Mouse (Mus musculus) intestine, postnatal 0 days (tissue): ENCODE data around the gene Def6. TPM values are rescaled to one million over a fixed set of nuclear protein-coding genes. Genes with fewer than 3 reads are reported as not detected.

Source experiments
- ATAC-seq: fragments of 200-750 bp; cut with Nextera tagmentation; 2 replicates; pipeline ENCODE4 v1.8.0; 2017; ENCODE audit warnings: mild to moderate bottlenecking, moderate TSS enrichment, moderate library complexity
- H3K27ac ChIP-seq: fragments of 300-500 bp; sonication (generic); 2 replicates; pipeline ENCODE4 v1.5.1; 2014; ENCODE audit warnings: mild to moderate bottlenecking, low read depth, low read length, moderate library complexity
- H3K27me3 ChIP-seq: fragments of 300-500 bp; sonication (generic); replicated peaks from 2 replicates; pipeline ENCODE4 v1.6.1; 2014; ENCODE audit warnings: low read length, mixed read lengths; ENCODE audit not compliant: control insufficient read depth, insufficient read depth
- H3K36me3 ChIP-seq: fragments of 300-500 bp; sonication (generic); 2 replicates; pipeline ENCODE4 v1.6.1; 2014; ENCODE audit warnings: mild to moderate bottlenecking, moderate library complexity; ENCODE audit not compliant: control insufficient read depth, insufficient read depth
- H3K4me1 ChIP-seq: fragments of 300-500 bp; sonication (generic); replicated peaks from 2 replicates; pipeline ENCODE4 v1.6.1; 2014; ENCODE audit warnings: antibody characterized with exemption, low read length, mixed read lengths; ENCODE audit not compliant: control insufficient read depth, insufficient read depth
- H3K4me2 ChIP-seq: fragments of 300-500 bp; sonication (generic); replicated peaks from 2 replicates; pipeline ENCODE4 v1.6.1; 2014; ENCODE audit warnings: low read depth, mild to moderate bottlenecking, moderate library complexity
- H3K4me3 ChIP-seq: fragments of 300-500 bp; sonication (generic); 2 replicates; pipeline ENCODE4 v1.5.1; 2014; ENCODE audit warnings: low read depth, low read length
- H3K9ac ChIP-seq: fragments of 300-500 bp; sonication (generic); 2 replicates; pipeline ENCODE4 v1.6.1; 2014; ENCODE audit warnings: mild to moderate bottlenecking, low read depth, low read length
- H3K9me3 ChIP-seq: fragments of 300-500 bp; sonication (generic); 2 replicates; pipeline ENCODE4 v1.6.1; 2016; ENCODE audit warnings: mixed run types; ENCODE audit not compliant: control insufficient read depth
- CTCF ChIP-seq: sonication (generic); IDR thresholded peaks from 2 replicates; pipeline ENCODE4 v1.5.1; 2016; ENCODE audit warnings: low read depth, mild to moderate bottlenecking, control low read depth, antibody characterized with exemption, moderate library complexity
- WGBS: fragments of 180-500 bp; shearing (Covaris S2); extraction: QIAGEN DNeasy Blood & Tissue Kit; methylation state at CpG from one replicate; pipeline ENCODE4 v1.1.7; 2014; 5-methylcytosine and 5-hydroxymethylcytosine counted together
- polyA plus RNA-seq: library from polyadenylated mRNA; unstranded; fragments of >200 nt; fragmentation: Nextera tagmentation; extraction: Ambion mirVana; gene quantifications from 2 replicates; pipeline ENCODE4 v1.2.1, GENCODE M21; 2015

Gene Def6
- polyA plus RNA-seq, 1 experiment from 2014 or later, result 1.7 TPM

DNA sequence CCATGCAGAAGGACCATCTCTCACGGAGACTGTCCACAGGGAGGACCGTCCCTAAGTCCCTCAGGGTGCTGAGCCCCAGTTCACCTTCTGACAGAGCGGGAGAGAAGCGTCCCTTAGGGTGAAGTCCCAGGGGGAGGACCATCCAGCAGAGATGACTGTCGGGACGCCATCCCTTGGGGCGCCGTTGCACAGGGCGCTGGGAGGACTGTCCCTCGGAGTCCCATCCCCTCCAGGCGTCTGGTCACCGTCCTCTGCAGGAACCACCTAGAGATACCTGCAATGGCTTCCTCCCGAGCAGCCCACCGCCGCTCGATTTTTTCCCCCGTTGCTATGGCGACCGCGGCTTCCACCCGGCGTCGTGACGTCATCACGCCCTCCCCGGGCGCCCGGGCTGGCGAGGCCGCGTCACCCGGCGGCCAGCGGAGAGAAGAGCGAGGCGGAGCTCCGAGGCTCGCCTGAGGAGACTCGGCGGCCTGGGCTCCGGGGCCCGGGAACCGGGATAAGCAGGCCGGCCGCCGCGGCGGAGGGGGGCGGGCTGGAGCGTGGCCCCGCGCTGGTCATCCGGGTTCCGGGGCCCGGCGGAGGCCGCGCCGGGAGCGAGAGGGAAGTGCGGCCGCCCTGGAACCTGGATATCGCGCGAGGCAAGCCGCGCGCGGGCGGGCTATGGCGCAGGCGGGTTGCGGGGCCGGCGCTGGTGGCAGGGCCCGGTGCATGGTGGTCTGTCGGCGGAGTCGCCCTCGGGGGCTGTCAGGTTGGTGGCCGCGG is 30.6 kb upstream of the Def6 start, which contains the start of gene Zfp523:
Gene Zfp523 (plus strand): TSS at position 355 of the 765 bp plus-strand sequence.
- Histone ChIP-seq H3K27me3 (no peaks in the 10 kb centered on the region), H3K4me1 (0 out of 2 replicates have a peak, but pooled peaks cover 3% of the 10 kb centered on the region), H3K4me3 (peak within 1 kb of the TSS; percentile 85), H3K9ac (peak within 1 kb of the TSS; percentile 91), H3K36me3 (no peaks in the 10 kb centered on the region; the same call in 1 of the 2 replicates), H3K27ac (peak within 1 kb of the TSS; percentile 90), H3K4me2 (peak within 1 kb of the TSS; percentile 82), H3K9me3 (no peaks in the 10 kb centered on the region)
- no peak for TF ChIP-seq CTCF
- WGBS, result under 1% methylated on average over 69 of the region's 82 CpGs
- ATAC-seq, result peak; percentile 93

- Histone ChIP-seq H3K4me3 (peak overlapping the region; percentile 85), H3K9me3 (no peaks in the 10 kb centered on the region), H3K27me3 (no peaks in the 10 kb centered on the region), H3K36me3 (no peaks in the 10 kb centered on the region; the same call in 1 of the 2 replicates), H3K27ac (peak overlapping the region; percentile 90), H3K4me1 (0 out of 2 replicates have a peak, but pooled peaks cover 3% of the 10 kb centered on the region), H3K4me2 (peak overlapping the region; percentile 82), H3K9ac (peak overlapping the region; percentile 91)
- 14% methylated on average over 10 of the region's 22 CpGs for WGBS
- TF ChIP-seq CTCF, result no peak
- ATAC-seq, result peak; percentile 36
Observed at GRCm38 (mm10) chr17:28177540-28178046, 30.0 kb upstream of the Def6 start.

DNA sequence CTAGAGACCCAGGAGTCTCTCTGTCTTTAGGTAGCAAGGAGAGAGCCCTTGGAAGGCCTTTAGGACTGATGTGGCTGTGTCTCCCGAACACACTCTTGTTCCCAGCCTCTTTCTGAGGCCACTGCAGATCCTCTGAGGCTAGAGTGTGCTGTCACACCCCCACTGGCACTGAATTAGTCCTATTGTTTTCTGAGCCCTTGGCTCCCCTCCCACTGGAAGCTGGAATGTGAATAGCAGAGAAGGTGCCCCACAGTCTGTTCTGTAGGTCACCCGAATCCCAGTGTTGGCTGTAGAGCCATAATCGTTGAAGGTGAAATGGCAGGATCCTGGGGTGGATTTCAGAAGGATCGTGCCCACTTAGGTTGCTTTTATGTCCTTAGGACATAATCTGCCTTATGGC is 27.2 kb upstream of the Def6 start:
- no peak overlapping the region for H3K4me3 ChIP-seq
- TF ChIP-seq CTCF, result no peak
- H3K9me3 ChIP-seq, result no peaks in the 10 kb centered on the region
- 0 out of 2 replicates have a peak, but pooled peaks cover 3% of the 10 kb centered on the region for H3K4me1 ChIP-seq
- no peak overlapping the region for H3K9ac ChIP-seq
- H3K27ac ChIP-seq, result no peak overlapping the region
- 49% methylated on average over 4 of the region's 4 CpGs for WGBS
- H3K4me2 ChIP-seq, result no peak overlapping the region
- no peaks in the 10 kb centered on the region for H3K27me3 ChIP-seq
- ATAC-seq, result no peak
- no peaks in the 10 kb centered on the region; the same call in 1 of the 2 replicates for H3K36me3 ChIP-seq

DNA sequence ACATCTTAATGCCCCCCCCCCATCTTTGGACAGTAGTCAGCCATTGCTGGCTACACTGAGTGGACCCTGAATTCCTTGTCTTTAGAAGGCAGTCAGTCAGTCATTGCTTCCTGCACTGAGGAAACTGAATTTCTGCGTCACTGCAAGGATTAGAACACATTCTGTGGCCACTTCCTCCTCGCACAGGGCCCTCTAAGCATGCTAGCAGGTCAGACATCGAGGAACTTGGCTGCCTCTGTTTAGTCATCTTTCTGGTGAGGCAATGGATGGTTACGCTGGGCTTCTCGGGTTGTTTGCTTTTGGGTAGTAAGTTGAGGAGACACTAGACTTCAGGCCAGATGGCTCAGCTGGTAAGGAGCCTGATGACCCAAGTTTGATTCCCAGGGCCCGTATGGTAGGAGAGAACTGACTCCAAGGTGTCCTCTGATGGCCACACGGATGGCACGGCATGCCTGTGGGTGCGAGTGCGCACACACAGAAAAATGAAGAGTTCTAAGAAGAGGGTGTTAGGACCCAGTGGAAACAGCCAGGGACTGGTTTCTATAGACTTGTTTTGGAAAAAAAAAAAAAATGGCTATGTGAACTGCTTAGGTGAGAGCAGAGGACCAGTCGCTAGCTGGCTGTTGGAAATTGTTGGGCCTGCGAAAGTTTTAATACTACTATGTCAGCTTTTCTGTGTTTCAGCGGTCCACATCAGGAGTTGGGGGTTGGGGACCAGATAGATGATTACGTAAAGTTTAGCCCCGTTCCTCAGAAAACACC is 26.6 kb upstream of the Def6 start:
- Histone ChIP-seq H3K9me3 (no peaks in the 10 kb centered on the region), H3K4me3 (no peak overlapping the region), H3K36me3 (no peaks in the 10 kb centered on the region; the same call in 1 of the 2 replicates), H3K27ac (no peak overlapping the region), H3K4me1 (0 out of 2 replicates have a peak, but pooled peaks cover 3% of the 10 kb centered on the region), H3K27me3 (no peaks in the 10 kb centered on the region), H3K4me2 (no peak overlapping the region), H3K9ac (no peak overlapping the region)
- no peak for ATAC-seq
- 76% methylated on average over 15 of the region's 15 CpGs for WGBS
- TF ChIP-seq CTCF, result no peak

DNA sequence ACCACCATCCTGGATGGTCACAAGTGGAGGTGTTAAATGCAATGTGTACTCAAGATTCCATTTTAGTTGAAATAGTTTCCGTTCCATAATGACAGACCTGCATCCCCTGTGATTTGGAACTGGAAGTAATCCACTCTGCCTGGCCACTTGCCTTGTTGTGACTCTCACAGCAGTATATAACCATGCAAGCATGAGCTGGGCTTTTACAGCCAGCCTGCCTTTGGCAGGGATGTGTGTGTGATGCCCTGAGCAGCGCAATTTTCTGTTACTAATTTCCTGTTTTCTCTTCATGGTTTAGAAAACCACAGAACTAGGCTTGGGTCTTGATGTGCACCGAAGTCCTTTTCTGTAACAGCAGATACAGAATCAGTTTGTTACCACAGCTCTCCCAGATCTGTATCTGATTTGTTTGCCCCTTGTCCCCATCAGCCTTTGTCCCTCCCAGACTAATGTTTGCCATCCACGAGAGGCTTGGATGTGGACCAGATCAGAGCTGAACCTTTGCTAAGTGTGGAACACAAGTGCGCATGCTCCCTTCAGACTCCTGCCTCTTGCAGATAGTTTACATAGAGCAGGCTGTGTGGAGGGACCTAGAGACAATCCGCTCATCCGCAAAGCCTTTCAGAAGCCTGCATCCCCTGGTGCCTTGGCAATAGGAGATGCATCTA is 22.5 kb upstream of the Def6 start:
- Histone ChIP-seq H3K9ac (no peak overlapping the region), H3K9me3 (no peaks in the 10 kb centered on the region), H3K27ac (no peak overlapping the region), H3K27me3 (no peaks in the 10 kb centered on the region), H3K4me1 (no peaks in the 10 kb centered on the region), H3K4me3 (no peak overlapping the region), H3K4me2 (no peak overlapping the region), H3K36me3 (peaks cover 6% of the 10 kb centered on the region)
- TF ChIP-seq CTCF, result no peak
- 74% methylated on average over 7 of the region's 7 CpGs for WGBS
- ATAC-seq, result no peak

DNA sequence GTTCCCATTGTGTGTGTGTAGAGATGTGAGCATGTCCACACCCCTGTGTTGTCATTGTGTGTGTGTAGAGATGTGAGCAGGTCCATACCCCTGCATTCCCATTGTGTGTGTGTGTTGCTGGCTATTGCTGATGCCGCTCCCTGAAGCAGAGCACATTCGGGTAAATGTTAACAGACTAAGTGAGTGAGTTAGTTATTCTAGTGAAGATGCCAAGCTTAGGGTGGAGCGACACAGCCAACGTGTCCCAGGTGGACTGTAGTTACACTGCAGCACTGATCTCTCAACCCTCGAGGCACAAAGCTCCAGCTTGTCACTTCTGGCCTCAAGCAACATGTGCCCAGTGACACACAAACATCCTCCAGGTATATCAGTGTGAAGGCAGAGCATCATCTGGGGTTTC is 19.3 kb upstream of the Def6 start:
- no peak for TF ChIP-seq CTCF
- no peaks in the 10 kb centered on the region for H3K9me3 ChIP-seq
- 85% methylated on average over 5 of the region's 5 CpGs for WGBS

More for the DNA sequence above, 19.3 kb upstream of the Def6 start:
- Histone ChIP-seq H3K4me1 (no peaks in the 10 kb centered on the region), H3K27me3 (no peaks in the 10 kb centered on the region), H3K27ac (no peak overlapping the region), H3K4me3 (no peak overlapping the region), H3K36me3 (peaks cover 22% of the 10 kb centered on the region), H3K9ac (no peak overlapping the region), H3K4me2 (no peak overlapping the region)
- no peak for ATAC-seq
